Mouse (Mus musculus): ENCODE data around the gene Ccdc24.

- no peak for TF ChIP-seq CTCF (IDR thresholded peaks at IDR 0.05; ENCODE audit: low read depth)
- TF ChIP-seq EP300 (optimal IDR thresholded peaks at IDR 0.05) = no peak
Observed at GRCm38 (mm10) chr4:117869317-117869716, 3.0 kb downstream of the Ccdc24 start.
